Mouse (Mus musculus) ES-Bruce4 (cell line): ENCODE measurements around the gene Mob1a.

Experiments
- CTCF ChIP-seq: IDR thresholded peaks from one replicate; pipeline ENCODE4 v1.8.1; 2011; ENCODE audit warnings: low read depth, low read length
- EP300 ChIP-seq: IDR thresholded peaks from 2 replicates; pipeline ENCODE4 v1.6.1; 2011; ENCODE audit warnings: low read depth, low read length; ENCODE audit not compliant: insufficient read depth
- POLR2A ChIP-seq: IDR thresholded peaks from one replicate; pipeline ENCODE4 v1.8.1; 2011; ENCODE audit warnings: low read length; ENCODE audit not compliant: insufficient read depth

DNA sequence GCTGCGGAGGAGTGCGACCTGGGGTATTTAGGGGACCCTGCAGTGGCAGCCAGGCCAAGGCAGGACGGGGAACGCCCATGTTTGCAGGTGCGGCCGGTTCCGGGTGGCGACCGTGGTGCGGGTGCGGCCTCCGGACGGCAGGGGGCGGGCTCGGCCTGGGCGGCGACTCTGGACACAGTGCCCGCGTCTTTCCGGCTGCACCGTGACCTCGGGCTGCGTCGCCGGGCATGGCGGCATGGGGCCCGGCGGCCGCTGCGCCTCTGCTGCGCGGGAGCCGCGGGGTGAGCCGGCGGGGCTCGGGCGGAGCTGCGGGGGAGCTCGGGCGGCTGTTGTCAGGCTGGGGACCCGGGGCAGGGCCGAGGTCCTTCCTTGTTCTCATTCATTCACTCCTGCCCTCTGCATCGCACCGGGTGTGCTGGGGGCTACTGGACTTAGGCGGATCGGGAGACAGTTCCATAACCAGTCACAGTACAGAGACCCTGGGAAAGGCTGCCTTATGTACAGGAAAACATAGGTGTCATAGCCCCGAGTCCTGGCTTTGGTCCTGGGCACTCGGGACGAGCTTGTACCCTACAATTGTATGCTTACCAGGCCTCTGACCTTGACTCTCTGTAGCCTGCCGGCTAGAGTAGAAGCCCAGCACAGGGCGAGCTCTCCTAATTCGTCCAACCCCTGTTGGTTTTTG lies 23.6 kb downstream of the Mob1a start:
- TF ChIP-seq CTCF (peak; percentile 72), POLR2A (no peak), EP300 (no peak)
